In genomic region chr4:66523238-66523885, GRCm38 (mm10) we compare ENCODE assay signal across 8 mouse cellular contexts.
DNase-seq lines count a peak whose midpoint lies in the region; ATAC-seq and TF ChIP-seq lines count a peak whose summit lies in the region.

No protein-coding gene starts in this region.

- no peak for ATAC-seq in intestine, postnatal 0 days
- no peak for ATAC-seq in intestine, embryonic 16.5 days
- ATAC-seq in kidney, postnatal 0 days (replicated peaks; ENCODE audit: low FRiP score, low read depth): peak; percentile 65

- H3K9ac ChIP-seq in intestine, postnatal 0 days (ENCODE audit: low read depth, low read length): no peak overlapping the region
- no peak overlapping the region for H3K9ac ChIP-seq in intestine, embryonic 16.5 days (ENCODE audit: low read depth, low read length)
- H3K9ac ChIP-seq in kidney, postnatal 0 days (ENCODE audit: low read depth, low read length): no peak overlapping the region

- H3K36me3 ChIP-seq in intestine, postnatal 0 days (ENCODE audit: control insufficient read depth, insufficient read depth): no peaks in the 10 kb centered on the region
- H3K36me3 ChIP-seq in intestine, embryonic 16.5 days (ENCODE audit: control insufficient read depth, insufficient read depth, low read length): no peaks in the 10 kb centered on the region
- no peaks in the 10 kb centered on the region for H3K36me3 ChIP-seq in forebrain, embryonic 10.5 days (replicated peaks)
- H3K36me3 ChIP-seq in kidney, postnatal 0 days (ENCODE audit: insufficient read depth, low read length): no peaks in the 10 kb centered on the region

- H3K27ac ChIP-seq in intestine, postnatal 0 days (ENCODE audit: low read depth, low read length): no peak overlapping the region
- H3K27ac ChIP-seq in intestine, embryonic 16.5 days (ENCODE audit: low read length): no peak overlapping the region
- 0 out of 2 replicates have a peak overlapping the region, but pooled peaks have one; percentile 44 for H3K27ac ChIP-seq in forebrain, embryonic 10.5 days
- H3K27ac ChIP-seq in kidney, postnatal 0 days: no peak overlapping the region

- H3K27me3 ChIP-seq in intestine, postnatal 0 days (replicated peaks; ENCODE audit: control insufficient read depth, insufficient read depth, low read length): no peaks in the 10 kb centered on the region
- H3K27me3 ChIP-seq in intestine, embryonic 16.5 days (replicated peaks; ENCODE audit: control insufficient read depth, insufficient read depth, low read length): no peaks in the 10 kb centered on the region
- no peaks in the 10 kb centered on the region for H3K27me3 ChIP-seq in forebrain, embryonic 10.5 days (ENCODE audit: poor library complexity, severe bottlenecking)
- H3K27me3 ChIP-seq in kidney, postnatal 0 days (ENCODE audit: insufficient read depth, low read length): no peaks in the 10 kb centered on the region

- no peak for TF ChIP-seq POLR2A in brain, embryonic 14.5 days (IDR thresholded peaks at IDR 0.05; ENCODE audit: borderline replicate concordance, extremely low read depth, insufficient read depth, insufficient read length, poor library complexity, severe bottlenecking)

- H3K4me2 ChIP-seq in intestine, postnatal 0 days (replicated peaks; ENCODE audit: low read depth): no peak overlapping the region
- no peak overlapping the region for H3K4me2 ChIP-seq in intestine, embryonic 16.5 days (ENCODE audit: low read depth, low read length)
- no peak overlapping the region for H3K4me2 ChIP-seq in kidney, postnatal 0 days (ENCODE audit: low read length)

- DNase-seq in brain, embryonic 14.5 days (ENCODE audit: low read depth): peak; percentile 87
- peak; percentile 57 for DNase-seq in forebrain, embryonic 10.5 days (ENCODE audit: extremely low spot score, low spot score)
- peak; percentile 44 for DNase-seq in kidney, postnatal 0 days (ENCODE audit: low spot score)
- peak; percentile 5 for DNase-seq in lung, postnatal 14 days
- DNase-seq in right cerebral cortex, postnatal 14 days: peak; percentile 27
- DNase-seq in thymus, postnatal 25 days: no peak

- no peak overlapping the region for H3K4me3 ChIP-seq in intestine, postnatal 0 days (ENCODE audit: low read depth, low read length)
- no peak overlapping the region for H3K4me3 ChIP-seq in intestine, embryonic 16.5 days (ENCODE audit: low read length)
- H3K4me3 ChIP-seq in forebrain, embryonic 10.5 days: no peak overlapping the region
- H3K4me3 ChIP-seq in kidney, postnatal 0 days (replicated peaks; ENCODE audit: low read depth, low read length): no peak overlapping the region

- H3K4me1 ChIP-seq in intestine, postnatal 0 days (replicated peaks; ENCODE audit: control insufficient read depth, insufficient read depth, low read length): no peaks in the 10 kb centered on the region
- no peaks in the 10 kb centered on the region for H3K4me1 ChIP-seq in intestine, embryonic 16.5 days (ENCODE audit: control insufficient read depth, insufficient read depth, low read length)
- H3K4me1 ChIP-seq in forebrain, embryonic 10.5 days: peaks cover 4% of the 10 kb centered on the region; the same call in 1 of the 2 replicates
- H3K4me1 ChIP-seq in kidney, postnatal 0 days (replicated peaks; ENCODE audit: insufficient read depth, low read length): no peaks in the 10 kb centered on the region

- H3K9me3 ChIP-seq in intestine, postnatal 0 days (ENCODE audit: control insufficient read depth): no peaks in the 10 kb centered on the region
- H3K9me3 ChIP-seq in intestine, embryonic 16.5 days (ENCODE audit: control insufficient read depth, low read length): no peaks in the 10 kb centered on the region
- H3K9me3 ChIP-seq in forebrain, embryonic 10.5 days: no peaks in the 10 kb centered on the region
- H3K9me3 ChIP-seq in kidney, postnatal 0 days (replicated peaks; ENCODE audit: low read length): no peaks in the 10 kb centered on the region

- TF ChIP-seq CTCF in intestine, postnatal 0 days (IDR thresholded peaks at IDR 0.05; ENCODE audit: low read depth): peak; percentile 76
- TF ChIP-seq CTCF in brain, embryonic 14.5 days (IDR thresholded peaks at IDR 0.05; ENCODE audit: borderline replicate concordance, extremely low read depth, insufficient read depth, insufficient read length): peak; percentile 83
- TF ChIP-seq CTCF in kidney, postnatal 0 days (IDR thresholded peaks at IDR 0.05; ENCODE audit: low read depth): peak; percentile 82

- 47% methylated on average over 8 of the region's 8 CpGs for WGBS in intestine, postnatal 0 days
- 46% methylated on average over 8 of the region's 8 CpGs for WGBS in intestine, embryonic 16.5 days
- WGBS in forebrain, embryonic 10.5 days: 44% methylated on average over 8 of the region's 8 CpGs
- 43% methylated on average over 8 of the region's 8 CpGs for WGBS in kidney, postnatal 0 days
